Mouse (Mus musculus): ENCODE measurements at regions not wholly inside any gene's neighbourhood (a gene's known extent, or its start where the extent isn't known, plus 50 kb on each side); places are given as distances from the start of the nearest gene placed in this dataset.

DNA sequence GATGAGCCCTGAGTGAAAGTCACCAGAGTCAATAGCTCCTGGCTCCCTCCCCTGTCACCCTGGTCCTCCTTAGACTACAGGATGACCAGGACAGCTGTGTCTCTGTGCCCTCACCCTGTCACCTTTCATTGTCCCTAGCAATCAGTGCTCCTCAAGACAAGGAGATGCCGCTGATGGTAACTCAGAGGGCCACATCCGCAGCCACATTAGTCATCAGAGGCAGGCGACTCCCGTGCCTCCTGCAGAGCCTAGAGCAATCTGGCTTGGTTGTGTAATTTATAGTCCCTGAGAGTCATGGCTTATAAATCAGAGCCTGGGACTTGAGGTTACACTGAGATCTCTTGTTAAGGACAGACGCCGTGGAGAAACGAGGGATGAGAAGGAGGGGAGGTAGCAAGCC lies 123.9 kb upstream of the Slc35f3 start:
- Histone ChIP-seq H3K4me1 (replicated peaks; ENCODE audit: control insufficient read depth, insufficient read depth, low read length) (no peaks in the 10 kb centered on the region), H3K9me3 (ENCODE audit: control insufficient read depth, low read length) (no peaks in the 10 kb centered on the region), H3K36me3 (ENCODE audit: control insufficient read depth, insufficient read depth) (no peaks in the 10 kb centered on the region), H3K27me3 (replicated peaks; ENCODE audit: control insufficient read depth, insufficient read depth, low read length) (no peaks in the 10 kb centered on the region), H3K4me2 (ENCODE audit: low read length) (no peak overlapping the region), H3K27ac (ENCODE audit: low read length) (no peak overlapping the region), H3K4me3 (replicated peaks; ENCODE audit: low read length) (no peak overlapping the region), H3K9ac (replicated peaks; ENCODE audit: low read depth, low read length) (no peak overlapping the region)
- 88% methylated on average over 7 of the region's 7 CpGs for whole genome bisulfite sequencing
- no peak for ATAC-seq

DNA sequence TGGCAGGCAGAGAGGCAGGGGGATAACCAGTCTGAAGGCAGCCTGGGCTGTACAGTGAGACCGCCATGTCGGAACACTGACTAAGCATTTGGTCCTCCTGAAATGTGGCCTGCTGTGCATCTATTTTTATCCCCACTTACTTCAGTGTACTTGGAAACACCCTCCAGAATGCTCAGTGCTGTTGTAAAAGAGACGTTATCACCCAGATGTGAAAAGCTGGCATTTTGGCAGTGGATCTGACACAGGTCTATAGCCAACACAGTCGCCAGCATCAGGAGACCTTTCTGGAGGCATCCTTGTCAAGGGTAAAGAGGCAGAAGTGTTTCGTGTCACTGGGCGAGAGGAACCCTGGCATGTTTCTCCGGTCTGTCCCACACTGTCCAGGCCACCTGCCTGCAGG lies 122.1 kb upstream of the Slc35f3 start:
- no peak overlapping the region for H3K27ac ChIP-seq (ENCODE audit: low read length)
- H3K9ac ChIP-seq (replicated peaks; ENCODE audit: low read depth, low read length) = no peak overlapping the region
- ATAC-seq = no peak
- no peaks in the 10 kb centered on the region for H3K4me1 ChIP-seq (replicated peaks; ENCODE audit: control insufficient read depth, insufficient read depth, low read length)
- H3K4me3 ChIP-seq (replicated peaks; ENCODE audit: low read length) = no peak overlapping the region
- no peaks in the 10 kb centered on the region for H3K36me3 ChIP-seq (ENCODE audit: control insufficient read depth, insufficient read depth)
- no peaks in the 10 kb centered on the region for H3K27me3 ChIP-seq (replicated peaks; ENCODE audit: control insufficient read depth, insufficient read depth, low read length)
- WGBS = 82% methylated on average over 7 of the region's 7 CpGs
- no peaks in the 10 kb centered on the region for H3K9me3 ChIP-seq (ENCODE audit: control insufficient read depth, low read length)
- H3K4me2 ChIP-seq (ENCODE audit: low read length) = no peak overlapping the region

DNA sequence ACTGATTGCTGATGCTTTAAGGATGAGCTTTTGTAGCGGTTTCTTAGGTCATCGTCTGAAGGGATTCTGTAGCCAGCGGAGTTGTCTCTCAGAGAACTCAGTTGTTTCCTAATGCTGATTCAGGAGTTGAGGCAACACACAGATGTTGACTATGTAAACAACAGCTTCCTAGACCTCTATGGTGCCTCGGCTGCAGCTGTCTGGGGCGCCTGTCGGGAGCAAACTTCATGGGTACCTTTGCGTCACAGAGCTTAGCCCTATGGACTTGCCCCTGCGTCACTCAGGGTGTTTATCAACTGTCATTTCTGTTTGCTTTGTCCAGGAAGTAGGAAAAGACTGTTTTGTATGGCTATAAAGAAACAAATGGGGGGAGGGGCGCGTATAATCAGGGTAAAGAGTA lies 120.5 kb upstream of the Slc35f3 start:
- Histone ChIP-seq H3K9me3 (ENCODE audit: control insufficient read depth, low read length) (no peaks in the 10 kb centered on the region), H3K4me1 (replicated peaks; ENCODE audit: control insufficient read depth, insufficient read depth, low read length) (no peaks in the 10 kb centered on the region), H3K27ac (ENCODE audit: low read length) (no peak overlapping the region), H3K36me3 (ENCODE audit: control insufficient read depth, insufficient read depth) (no peaks in the 10 kb centered on the region), H3K9ac (replicated peaks; ENCODE audit: low read depth, low read length) (no peak overlapping the region), H3K4me2 (ENCODE audit: low read length) (no peak overlapping the region), H3K27me3 (replicated peaks; ENCODE audit: control insufficient read depth, insufficient read depth, low read length) (no peaks in the 10 kb centered on the region), H3K4me3 (replicated peaks; ENCODE audit: low read length) (no peak overlapping the region)
- ATAC-seq = no peak
- WGBS = 90% methylated on average over 10 of the region's 10 CpGs

GRCm38 (mm10) chr8:126188741-126189285 lies 109.5 kb upstream of the Slc35f3 start:
- Histone ChIP-seq H3K36me3 (ENCODE audit: control insufficient read depth, insufficient read depth) (no peaks in the 10 kb centered on the region), H3K9me3 (ENCODE audit: control insufficient read depth, low read length) (no peaks in the 10 kb centered on the region), H3K27me3 (replicated peaks; ENCODE audit: control insufficient read depth, insufficient read depth, low read length) (no peaks in the 10 kb centered on the region), H3K4me3 (replicated peaks; ENCODE audit: low read length) (no peak overlapping the region), H3K4me1 (replicated peaks; ENCODE audit: control insufficient read depth, insufficient read depth, low read length) (no peaks in the 10 kb centered on the region), H3K4me2 (ENCODE audit: low read length) (no peak overlapping the region), H3K9ac (replicated peaks; ENCODE audit: low read depth, low read length) (no peak overlapping the region), H3K27ac (ENCODE audit: low read length) (no peak overlapping the region)
- ATAC-seq = no peak
- WGBS = 43% methylated on average over 5 of the region's 5 CpGs

DNA sequence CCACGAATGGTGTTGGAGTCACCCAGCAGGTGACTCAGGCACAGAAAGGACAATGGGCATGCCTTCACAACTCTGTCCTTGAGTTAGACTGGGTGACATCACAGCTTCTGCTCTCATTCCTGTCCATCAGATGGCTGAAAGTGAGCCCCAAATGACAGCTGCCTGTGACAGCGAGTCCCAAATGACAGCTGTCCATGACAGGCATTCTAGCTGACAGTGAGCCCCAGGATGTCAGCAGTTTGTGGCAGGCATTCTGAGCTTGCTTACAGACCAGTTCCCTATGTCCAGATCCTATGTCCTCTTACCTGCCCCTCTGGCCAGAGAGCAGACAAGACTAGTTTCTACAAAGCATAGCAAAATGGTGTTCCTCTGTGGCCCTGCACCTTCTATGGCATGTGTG lies 102.7 kb upstream of the Slc35f3 start:
- no peak for ATAC-seq
- H3K9me3 ChIP-seq (ENCODE audit: control insufficient read depth, low read length) = no peaks in the 10 kb centered on the region
- 81% methylated on average over 2 of the region's 2 CpGs for WGBS
- no peaks in the 10 kb centered on the region for H3K27me3 ChIP-seq (replicated peaks; ENCODE audit: control insufficient read depth, insufficient read depth, low read length)
- H3K27ac ChIP-seq (ENCODE audit: low read length) = no peak overlapping the region
- H3K9ac ChIP-seq (replicated peaks; ENCODE audit: low read depth, low read length) = no peak overlapping the region
- H3K36me3 ChIP-seq (ENCODE audit: control insufficient read depth, insufficient read depth) = no peaks in the 10 kb centered on the region
- H3K4me2 ChIP-seq (ENCODE audit: low read length) = no peak overlapping the region
- no peak overlapping the region for H3K4me3 ChIP-seq (replicated peaks; ENCODE audit: low read length)
- no peaks in the 10 kb centered on the region for H3K4me1 ChIP-seq (replicated peaks; ENCODE audit: control insufficient read depth, insufficient read depth, low read length)

DNA sequence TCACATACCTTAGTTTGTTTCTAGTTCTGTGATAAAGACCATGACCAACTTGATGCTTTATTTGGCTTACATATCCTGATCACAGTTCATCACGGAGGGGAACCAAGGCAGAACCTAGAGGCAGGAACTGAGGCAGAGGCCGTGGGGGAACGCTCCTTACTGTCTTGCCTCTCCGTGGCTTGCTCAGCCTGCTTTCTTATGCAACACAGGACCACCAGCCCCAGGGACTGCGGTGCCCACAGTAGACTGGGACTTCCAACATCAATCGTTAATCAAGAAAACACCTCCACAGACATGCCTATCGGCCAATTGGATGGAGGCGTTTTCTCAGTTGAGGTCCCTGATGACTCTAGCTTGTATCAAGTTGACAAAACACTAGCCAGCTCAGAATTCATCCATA lies 87.8 kb upstream of the Slc35f3 start:
- H3K27ac ChIP-seq (ENCODE audit: low read length) = no peak overlapping the region
- H3K4me2 ChIP-seq (ENCODE audit: low read length) = no peak overlapping the region
- H3K9me3 ChIP-seq (ENCODE audit: control insufficient read depth, low read length) = no peaks in the 10 kb centered on the region
- no peak for ATAC-seq
- H3K27me3 ChIP-seq (replicated peaks; ENCODE audit: control insufficient read depth, insufficient read depth, low read length) = no peaks in the 10 kb centered on the region
- no peaks in the 10 kb centered on the region for H3K36me3 ChIP-seq (ENCODE audit: control insufficient read depth, insufficient read depth)
- 92% methylated on average over 8 of the region's 8 CpGs for WGBS
- H3K9ac ChIP-seq (replicated peaks; ENCODE audit: low read depth, low read length) = no peak overlapping the region
- no peaks in the 10 kb centered on the region for H3K4me1 ChIP-seq (replicated peaks; ENCODE audit: control insufficient read depth, insufficient read depth, low read length)
- H3K4me3 ChIP-seq (replicated peaks; ENCODE audit: low read length) = no peak overlapping the region

DNA sequence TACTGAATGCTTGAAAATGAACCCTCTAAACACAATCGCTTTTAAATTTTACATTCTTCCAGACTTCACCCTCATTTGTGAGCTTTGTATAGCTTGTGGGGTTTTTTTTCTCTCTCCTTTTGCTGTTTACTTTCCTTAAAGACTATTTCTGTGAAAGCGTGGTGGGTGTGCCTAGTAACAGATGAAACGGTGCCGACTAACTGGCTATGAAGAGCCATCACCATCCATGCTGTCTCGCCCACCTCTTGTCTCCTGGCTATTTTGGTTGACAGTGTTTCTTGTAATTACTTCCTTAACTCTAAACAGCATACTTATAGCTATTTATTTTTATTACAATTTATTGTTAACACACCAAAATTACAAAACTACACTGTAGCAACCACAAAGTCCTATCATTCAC lies 85.6 kb upstream of the Slc35f3 start:
- Histone ChIP-seq H3K9me3 (ENCODE audit: control insufficient read depth, low read length) (no peaks in the 10 kb centered on the region), H3K36me3 (ENCODE audit: control insufficient read depth, insufficient read depth) (no peaks in the 10 kb centered on the region), H3K4me2 (ENCODE audit: low read length) (no peak overlapping the region), H3K27me3 (replicated peaks; ENCODE audit: control insufficient read depth, insufficient read depth, low read length) (no peaks in the 10 kb centered on the region), H3K4me1 (replicated peaks; ENCODE audit: control insufficient read depth, insufficient read depth, low read length) (no peaks in the 10 kb centered on the region), H3K9ac (replicated peaks; ENCODE audit: low read depth, low read length) (no peak overlapping the region), H3K4me3 (replicated peaks; ENCODE audit: low read length) (no peak overlapping the region), H3K27ac (ENCODE audit: low read length) (no peak overlapping the region)
- 86% methylated on average over 5 of the region's 5 CpGs for WGBS
- no peak for ATAC-seq

GRCm38 (mm10) chr8:126214571-126214970 lies 83.8 kb upstream of the Slc35f3 start:
- Histone ChIP-seq H3K4me2 (ENCODE audit: low read length) (no peak overlapping the region), H3K27me3 (replicated peaks; ENCODE audit: control insufficient read depth, insufficient read depth, low read length) (no peaks in the 10 kb centered on the region), H3K27ac (ENCODE audit: low read length) (no peak overlapping the region), H3K36me3 (ENCODE audit: control insufficient read depth, insufficient read depth) (no peaks in the 10 kb centered on the region), H3K4me1 (replicated peaks; ENCODE audit: control insufficient read depth, insufficient read depth, low read length) (no peaks in the 10 kb centered on the region), H3K9me3 (ENCODE audit: control insufficient read depth, low read length) (no peaks in the 10 kb centered on the region), H3K9ac (replicated peaks; ENCODE audit: low read depth, low read length) (no peak overlapping the region), H3K4me3 (replicated peaks; ENCODE audit: low read length) (no peak overlapping the region)
- ATAC-seq = peak; percentile 40; the same call in 1 of the 2 replicates
- WGBS = 15% methylated on average over 1 of the region's 1 CpGs

DNA sequence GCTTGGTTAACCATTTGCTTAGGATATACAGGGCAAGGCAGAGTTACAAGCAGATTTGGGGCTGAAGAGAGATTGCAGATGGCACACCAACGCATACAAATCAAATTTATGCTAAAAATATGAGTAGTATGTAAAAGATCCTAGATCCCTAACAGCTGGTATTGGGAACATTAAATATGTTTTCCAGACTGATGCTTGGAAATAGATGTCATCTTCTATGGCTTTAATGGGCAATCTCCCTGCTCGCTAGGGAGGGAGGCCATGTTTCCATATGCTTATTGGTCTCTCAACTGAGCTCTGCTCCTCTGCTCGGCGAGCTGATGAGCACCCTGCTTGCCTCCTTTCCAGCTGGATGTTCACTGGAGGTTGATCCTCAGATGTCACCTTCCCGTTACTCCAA lies 82.0 kb upstream of the Slc35f3 start:
- no peak overlapping the region for H3K4me2 ChIP-seq (ENCODE audit: low read length)
- H3K4me3 ChIP-seq (replicated peaks; ENCODE audit: low read length) = no peak overlapping the region
- H3K36me3 ChIP-seq (ENCODE audit: control insufficient read depth, insufficient read depth) = no peaks in the 10 kb centered on the region
- H3K4me1 ChIP-seq (replicated peaks; ENCODE audit: control insufficient read depth, insufficient read depth, low read length) = no peaks in the 10 kb centered on the region
- WGBS = 64% methylated on average over 5 of the region's 5 CpGs
- no peaks in the 10 kb centered on the region for H3K27me3 ChIP-seq (replicated peaks; ENCODE audit: control insufficient read depth, insufficient read depth, low read length)
- ATAC-seq = no peak
- no peak overlapping the region for H3K9ac ChIP-seq (replicated peaks; ENCODE audit: low read depth, low read length)
- H3K27ac ChIP-seq (ENCODE audit: low read length) = no peak overlapping the region
- H3K9me3 ChIP-seq (ENCODE audit: control insufficient read depth, low read length) = no peaks in the 10 kb centered on the region

DNA sequence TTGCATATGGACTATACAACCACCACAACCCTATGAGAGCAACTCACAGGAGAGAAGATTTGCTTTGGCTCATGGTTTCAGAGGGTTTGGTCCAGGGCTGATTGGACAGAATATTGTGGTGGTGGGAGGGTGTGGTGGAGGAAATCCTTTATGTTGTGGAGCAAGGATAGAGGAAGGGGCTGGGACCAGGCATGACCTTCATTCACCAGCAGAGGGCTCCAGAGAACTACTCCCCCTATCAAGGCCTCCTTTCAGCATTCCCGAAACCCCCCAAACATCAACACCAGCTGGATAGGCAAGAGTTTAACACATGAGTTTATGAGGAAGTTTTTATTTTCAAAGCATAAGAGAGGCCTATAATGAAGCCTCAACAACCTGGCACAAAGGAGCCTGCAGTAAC lies 76.7 kb upstream of the Slc35f3 start:
- no peaks in the 10 kb centered on the region for H3K4me1 ChIP-seq (replicated peaks; ENCODE audit: control insufficient read depth, insufficient read depth, low read length)
- H3K27ac ChIP-seq (ENCODE audit: low read length) = no peak overlapping the region
- no peak overlapping the region for H3K4me3 ChIP-seq (replicated peaks; ENCODE audit: low read length)
- ATAC-seq = no peak
- H3K9ac ChIP-seq (replicated peaks; ENCODE audit: low read depth, low read length) = no peak overlapping the region
- no peaks in the 10 kb centered on the region for H3K9me3 ChIP-seq (ENCODE audit: control insufficient read depth, low read length)
- H3K4me2 ChIP-seq (ENCODE audit: low read length) = no peak overlapping the region
- no peaks in the 10 kb centered on the region for H3K36me3 ChIP-seq (ENCODE audit: control insufficient read depth, insufficient read depth)
- 45% methylated on average over 1 of the region's 1 CpGs for WGBS
- H3K27me3 ChIP-seq (replicated peaks; ENCODE audit: control insufficient read depth, insufficient read depth, low read length) = no peaks in the 10 kb centered on the region
